Mouse (Mus musculus) G1E (cell line): Measurements from ENCODE around the gene Mtm1.

Source experiments
- CTCF ChIP-seq: IDR thresholded peaks from 2 replicates; pipeline ENCODE4 v1.5.1; 2012; ENCODE audit warnings: low read depth, low read length, inconsistent platforms, mixed read lengths
- GATA1 ChIP-seq: IDR thresholded peaks from 2 replicates; pipeline ENCODE4 v1.6.1; 2012; ENCODE audit warnings: borderline replicate concordance, low read length, inconsistent platforms, mixed read lengths
- TAL1 ChIP-seq: conservative IDR thresholded peaks from 2 replicates; pipeline ENCODE4 v1.6.1; 2012; ENCODE audit warnings: low read depth, low read length, inconsistent platforms, mixed read lengths

DNA sequence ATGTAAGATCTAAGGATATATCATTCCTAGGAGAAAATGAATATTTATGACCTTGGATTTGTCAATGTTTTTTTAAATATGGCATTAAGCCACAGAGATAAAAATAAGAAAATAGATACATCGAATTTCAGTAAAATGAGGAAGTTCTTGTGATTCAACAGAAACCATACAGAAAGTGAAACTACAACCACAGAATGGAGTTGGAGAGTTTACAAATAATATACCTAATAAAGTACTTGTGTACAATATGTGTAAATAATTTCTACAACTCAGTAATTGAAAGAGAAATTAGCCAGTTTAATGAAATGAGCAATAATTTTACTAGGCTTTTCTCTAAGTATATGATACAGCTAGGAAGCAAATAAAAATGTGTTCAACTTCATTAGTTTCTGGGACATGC is 4.0 kb upstream of the Mtm1 start:
- TF ChIP-seq CTCF (no peak), GATA1 (no peak), TAL1 (no peak)
